Mouse (Mus musculus) heart, postnatal 0 days (tissue): ENCODE measurements at regions not wholly inside any gene's neighbourhood (a gene's known extent, or its start where the extent isn't known, plus 50 kb on each side); places are given as distances from the start of the nearest gene placed in this dataset.

Source experiments
- ATAC-seq: fragments of 200-750 bp; cut with Nextera tagmentation; 2 replicates; pipeline ENCODE4 v1.8.0; 2017; ENCODE audit warnings: low read depth, moderate number of reproducible peaks, moderate library complexity; ENCODE audit not compliant: insufficient read depth
- DNase-seq: peaks from one replicate; pipeline ENCODE4 v3.0.0-alpha.2; 2016; ENCODE audit warnings: low spot score
- H3K27ac ChIP-seq: fragments of 300-500 bp; sonication (generic); 2 replicates; pipeline ENCODE4 v1.5.1; 2014; ENCODE audit warnings: low read depth, mild to moderate bottlenecking
- H3K27me3 ChIP-seq: fragments of 300-500 bp; sonication (generic); 2 replicates; pipeline ENCODE4 v1.6.1; 2014; ENCODE audit warnings: low read length, mixed read lengths; ENCODE audit not compliant: control insufficient read depth, insufficient read depth
- H3K36me3 ChIP-seq: fragments of 300-500 bp; sonication (generic); replicated peaks from 2 replicates; pipeline ENCODE4 v1.6.1; 2014; ENCODE audit warnings: low read length, mixed read lengths; ENCODE audit not compliant: control insufficient read depth, insufficient read depth
- H3K4me1 ChIP-seq: fragments of 300-500 bp; sonication (generic); 2 replicates; pipeline ENCODE4 v1.6.1; 2014; ENCODE audit warnings: antibody characterized with exemption; ENCODE audit not compliant: control insufficient read depth, insufficient read depth
- H3K4me2 ChIP-seq: fragments of 300-500 bp; sonication (generic); 2 replicates; pipeline ENCODE4 v1.6.1; 2014; ENCODE audit warnings: low read depth, mild to moderate bottlenecking, low read length, moderate library complexity
- H3K4me3 ChIP-seq: fragments of 300-500 bp; sonication (generic); 2 replicates; pipeline ENCODE4 v1.5.1; 2014; ENCODE audit warnings: low read depth, low read length
- H3K9ac ChIP-seq: fragments of 300-500 bp; sonication (generic); replicated peaks from 2 replicates; pipeline ENCODE4 v1.6.1; 2014; ENCODE audit warnings: low read depth, low read length, mixed read lengths
- H3K9me3 ChIP-seq: fragments of 300-500 bp; sonication (generic); replicated peaks from 2 replicates; pipeline ENCODE4 v1.6.1; 2016; ENCODE audit warnings: low read length; ENCODE audit not compliant: control insufficient read depth
- CTCF ChIP-seq: IDR thresholded peaks from 2 replicates; pipeline ENCODE4 v1.5.1; 2016; ENCODE audit warnings: antibody characterized with exemption, control low read depth, low read depth
- EP300 ChIP-seq: IDR thresholded peaks from 2 replicates; pipeline ENCODE4 v1.6.1; 2016; ENCODE audit warnings: antibody characterized with exemption, low read depth
- WGBS: fragments of 180-500 bp; shearing (Covaris S2); extraction: QIAGEN DNeasy Blood & Tissue Kit; methylation state at CpG from one replicate; pipeline ENCODE4 v1.1.7; 2014; 5-methylcytosine and 5-hydroxymethylcytosine counted together

DNA sequence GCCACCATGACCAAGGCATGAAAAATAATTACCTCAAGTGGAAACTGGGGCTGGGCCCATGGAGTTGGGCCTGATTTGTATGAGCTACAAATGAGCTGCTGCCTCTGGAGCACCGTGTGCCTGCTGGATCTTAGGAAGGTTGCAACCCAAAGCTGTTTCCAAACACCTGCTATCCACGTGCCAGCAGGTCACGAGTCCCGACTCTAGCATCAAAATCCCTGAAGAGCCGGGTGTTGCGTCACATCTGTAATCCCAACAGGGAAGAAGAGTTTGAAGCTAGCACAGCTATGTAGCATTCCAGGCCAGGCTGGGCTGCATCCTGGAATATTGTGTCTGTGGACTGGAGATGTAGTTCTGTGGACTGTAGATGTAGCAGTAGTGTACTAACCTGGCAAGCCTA, 93.7 kb upstream of the Vps8 start:
- 88% methylated on average over 6 of the region's 6 CpGs for WGBS
- H3K9ac ChIP-seq = no peak overlapping the region
- no peak overlapping the region for H3K4me2 ChIP-seq
- H3K4me3 ChIP-seq = no peak overlapping the region
- no peaks in the 10 kb centered on the region for H3K27me3 ChIP-seq
- no peak for TF ChIP-seq EP300
- TF ChIP-seq CTCF = no peak
- DNase-seq (no peak), ATAC-seq (no peak)
- no peaks in the 10 kb centered on the region for H3K9me3 ChIP-seq
- no peaks in the 10 kb centered on the region for H3K36me3 ChIP-seq
- peaks cover 10% of the 10 kb centered on the region; the same call in 1 of the 2 replicates for H3K4me1 ChIP-seq
- H3K27ac ChIP-seq = no peak overlapping the region

DNA sequence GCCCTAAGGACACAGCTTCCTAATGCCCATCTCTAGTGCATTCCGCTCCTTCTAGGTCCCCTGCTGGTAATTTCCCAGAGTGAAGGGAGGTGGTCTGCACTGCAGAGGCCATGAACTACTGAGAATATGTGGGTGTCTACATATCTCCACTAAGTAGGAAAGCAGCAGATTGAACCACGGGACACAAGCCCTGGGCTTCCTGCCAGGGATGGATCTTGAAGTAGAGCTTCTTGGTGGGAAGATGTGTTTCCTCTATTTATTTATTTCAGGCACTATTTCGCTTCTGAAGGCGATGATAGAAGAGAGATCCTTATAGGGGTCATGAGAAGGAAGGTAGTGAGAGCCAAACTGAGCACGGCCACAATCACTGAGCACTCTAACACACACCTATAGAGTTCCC, 91.7 kb upstream of the Vps8 start:
- DNase-seq (no peak), ATAC-seq (no peak)
- no peaks in the 10 kb centered on the region for H3K27me3 ChIP-seq
- H3K4me3 ChIP-seq = no peak overlapping the region
- no peak for TF ChIP-seq CTCF
- no peak for TF ChIP-seq EP300
- no peaks in the 10 kb centered on the region for H3K9me3 ChIP-seq
- no peak overlapping the region for H3K4me2 ChIP-seq
- H3K27ac ChIP-seq = no peak overlapping the region
- H3K4me1 ChIP-seq = peaks cover 10% of the 10 kb centered on the region; the same call in 1 of the 2 replicates
- whole genome bisulfite sequencing = 72% methylated on average over 5 of the region's 5 CpGs
- H3K9ac ChIP-seq = no peak overlapping the region
- H3K36me3 ChIP-seq = no peaks in the 10 kb centered on the region

DNA sequence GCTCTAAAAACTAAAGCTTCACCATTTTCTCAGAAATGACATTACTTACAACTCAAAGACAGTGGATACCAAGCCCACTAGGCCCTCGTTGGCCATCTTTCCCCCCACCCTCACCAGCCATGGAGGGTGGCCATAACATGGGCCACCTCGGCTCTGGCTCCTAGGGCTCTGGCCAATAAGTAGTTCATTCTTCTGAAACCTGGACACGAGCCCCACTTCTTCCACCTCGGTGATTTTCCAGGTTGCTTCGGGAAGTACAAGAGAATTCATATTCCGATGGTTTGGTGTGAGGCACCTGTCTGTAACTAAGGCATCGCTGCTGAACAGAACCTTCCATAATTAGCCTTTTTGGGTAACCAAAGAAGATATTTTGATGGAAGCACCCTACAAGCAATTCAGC, 90.5 kb upstream of the Vps8 start:
- Histone ChIP-seq H3K36me3 (no peaks in the 10 kb centered on the region), H3K4me2 (peak overlapping the region; percentile 70), H3K9ac (peak overlapping the region; percentile 62; the same call in 1 of the 2 replicates), H3K4me1 (peaks cover 10% of the 10 kb centered on the region; the same call in 1 of the 2 replicates), H3K27me3 (no peaks in the 10 kb centered on the region), H3K9me3 (no peaks in the 10 kb centered on the region), H3K27ac (peak overlapping the region; percentile 90), H3K4me3 (peak overlapping the region; percentile 63)
- ATAC-seq (no peak), DNase-seq (no peak)
- WGBS = 36% methylated on average over 7 of the region's 7 CpGs
- TF ChIP-seq CTCF = no peak
- no peak for TF ChIP-seq EP300

DNA sequence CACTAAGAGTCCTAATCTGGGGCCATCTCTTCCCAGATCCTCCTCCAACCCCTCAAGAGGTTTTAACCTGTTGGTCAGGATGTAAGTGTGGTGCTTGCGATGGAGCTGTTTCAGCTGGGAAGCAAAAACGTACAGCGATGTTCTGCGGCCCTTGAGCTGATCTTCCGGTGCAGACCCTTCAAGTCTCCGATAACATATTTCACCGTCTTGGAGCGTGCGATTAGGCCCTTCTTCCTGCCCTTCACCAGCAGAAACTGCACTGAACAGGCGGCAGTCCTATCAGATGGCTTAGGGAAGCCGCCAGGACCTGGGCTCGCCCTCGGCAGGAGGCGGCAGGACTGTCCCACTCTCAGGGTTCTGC, 90.1 kb upstream of the Vps8 start:
- TF ChIP-seq CTCF = no peak
- DNase-seq = no peak
- 1% methylated on average over 14 of the region's 14 CpGs for WGBS
- H3K36me3 ChIP-seq = no peaks in the 10 kb centered on the region
- no peaks in the 10 kb centered on the region for H3K9me3 ChIP-seq
- peaks cover 10% of the 10 kb centered on the region; the same call in 1 of the 2 replicates for H3K4me1 ChIP-seq
- peak overlapping the region; percentile 70 for H3K4me2 ChIP-seq
- H3K9ac ChIP-seq = peak overlapping the region; percentile 62
- no peak for ATAC-seq
- H3K4me3 ChIP-seq = peak overlapping the region; percentile 63
- H3K27me3 ChIP-seq = no peaks in the 10 kb centered on the region
- H3K27ac ChIP-seq = peak overlapping the region; percentile 90

DNA sequence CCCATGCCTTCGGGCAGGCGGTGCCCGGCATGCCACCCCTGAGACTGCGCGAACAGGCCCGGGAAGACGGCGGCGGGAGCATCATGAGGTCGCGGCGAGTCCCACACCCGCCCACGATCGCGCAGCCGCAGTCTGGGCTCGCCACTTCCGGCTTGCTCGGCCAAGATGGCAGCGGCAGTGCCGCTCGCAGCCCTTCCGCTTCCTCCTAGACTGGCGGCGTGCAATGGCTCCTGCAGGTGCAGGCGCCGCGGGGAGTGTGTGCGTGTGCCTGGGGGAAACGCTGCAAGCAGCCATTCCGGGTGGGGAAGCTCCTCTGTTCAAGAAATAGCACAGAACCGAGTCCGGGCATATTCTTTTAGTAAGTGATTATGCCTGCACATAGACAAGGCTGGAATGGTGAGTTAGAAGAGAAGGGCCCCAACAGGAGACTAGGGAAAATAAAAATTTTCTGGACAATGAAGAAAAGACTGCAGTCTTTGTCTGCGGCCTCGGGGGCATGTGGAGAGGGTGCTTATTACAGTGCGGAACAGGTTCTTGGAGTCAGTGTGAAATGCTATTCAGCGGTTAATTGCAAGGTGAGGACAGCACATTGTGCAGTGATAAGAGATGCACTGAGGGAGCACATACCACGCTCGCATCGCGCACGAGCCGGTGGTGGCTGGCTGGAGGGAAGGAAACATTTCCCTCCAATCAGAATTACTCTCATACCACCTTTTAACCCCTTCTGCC, 89.5 kb upstream of the Vps8 start:
- Histone ChIP-seq H3K36me3 (no peaks in the 10 kb centered on the region), H3K27ac (peak overlapping the region; percentile 90), H3K9me3 (no peaks in the 10 kb centered on the region), H3K4me2 (peak overlapping the region; percentile 70), H3K4me3 (peak overlapping the region; percentile 63), H3K4me1 (peaks cover 12% of the 10 kb centered on the region; the same call in 1 of the 2 replicates), H3K9ac (peak overlapping the region; percentile 62), H3K27me3 (no peaks in the 10 kb centered on the region)
- TF ChIP-seq EP300 (0 out of 2 replicates have a peak, but pooled peaks have one; percentile 45), CTCF (0 out of 2 replicates have a peak, but pooled peaks have one; percentile 8)
- under 1% methylated on average over 44 of the region's 44 CpGs for whole genome bisulfite sequencing
- ATAC-seq (peak; percentile 94), DNase-seq (peak; percentile 78)

DNA sequence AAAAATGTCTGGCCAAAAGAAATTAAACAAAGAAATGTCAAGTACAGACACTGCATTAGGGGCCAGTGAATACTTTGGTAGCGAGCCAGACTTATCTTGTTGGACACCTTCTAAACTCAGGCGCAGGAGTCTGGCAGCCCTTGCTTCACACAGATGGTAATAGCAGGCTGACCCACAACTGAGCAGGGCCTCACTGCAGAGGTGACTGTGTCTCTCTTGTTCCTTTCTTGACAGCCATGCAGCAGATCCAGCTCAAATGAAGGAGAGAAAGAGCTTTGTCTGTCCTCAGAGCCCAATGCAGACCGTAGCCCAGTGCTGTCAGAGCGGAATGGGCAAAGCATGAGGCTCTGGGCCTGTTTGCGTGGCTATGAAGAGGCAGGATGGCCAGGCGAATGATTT, 83.9 kb upstream of the Vps8 start:
- Histone ChIP-seq H3K9me3 (no peaks in the 10 kb centered on the region), H3K27ac (peak overlapping the region; percentile 95), H3K9ac (0 out of 2 replicates have a peak overlapping the region, but pooled peaks have one; percentile 14), H3K4me1 (peaks cover 22% of the 10 kb centered on the region), H3K4me3 (no peak overlapping the region), H3K27me3 (no peaks in the 10 kb centered on the region), H3K36me3 (no peaks in the 10 kb centered on the region), H3K4me2 (no peak overlapping the region)
- 46% methylated on average over 6 of the region's 6 CpGs for WGBS
- DNase-seq (peak; percentile 48), ATAC-seq (peak; percentile 78)
- TF ChIP-seq CTCF (no peak), EP300 (no peak)
